Mouse (Mus musculus): ENCODE data around the gene Acvr1c. TPM values are rescaled to one million over a fixed set of nuclear protein-coding genes. Genes with fewer than 3 reads are reported as not detected.

Acvr1c gene
- polyA plus RNA-seq, 1 experiment = not detected

- Histone ChIP-seq H3ac (ENCODE audit: control insufficient read depth, insufficient read length) (no peak overlapping the region), H3K79me2 (ENCODE audit: control insufficient read depth, insufficient read depth) (no peaks in the 10 kb centered on the region), H3K4me3 (no peak overlapping the region), H3K4me2 (ENCODE audit: low read depth) (no peak overlapping the region), H3K36me3 (ENCODE audit: control insufficient read depth, insufficient read depth) (no peaks in the 10 kb centered on the region), H3K27me3 (ENCODE audit: control insufficient read depth, insufficient read depth, insufficient read length) (no peaks in the 10 kb centered on the region)
- TF ChIP-seq SRF (IDR thresholded peaks at IDR 0.05; ENCODE audit: control insufficient read depth, insufficient read length, low read depth) (no peak), E2F4 (IDR thresholded peaks at IDR 0.05; ENCODE audit: insufficient read depth) (no peak)
Measured at GRCm38 (mm10) chr2:58281046-58281445, 76.6 kb downstream of the Acvr1c start.

GRCm38 (mm10) chr2:58279163-58279562, 78.5 kb downstream of the Acvr1c start:
- Histone ChIP-seq H3K36me3 (ENCODE audit: control insufficient read depth, insufficient read depth) (no peaks in the 10 kb centered on the region), H3K27me3 (ENCODE audit: control insufficient read depth, insufficient read depth, insufficient read length) (no peaks in the 10 kb centered on the region), H3K4me2 (ENCODE audit: low read depth) (no peak overlapping the region), H3K79me2 (ENCODE audit: control insufficient read depth, insufficient read depth) (no peaks in the 10 kb centered on the region), H3K4me3 (no peak overlapping the region), H3ac (ENCODE audit: control insufficient read depth, insufficient read length) (no peak overlapping the region)
- no peak for TF ChIP-seq MAX (IDR thresholded peaks at IDR 0.05; ENCODE audit: low read depth)
- TF ChIP-seq E2F4 (IDR thresholded peaks at IDR 0.05; ENCODE audit: insufficient read depth) = no peak
- TF ChIP-seq POLR2AphosphoS2 (IDR thresholded peaks at IDR 0.05; ENCODE audit: insufficient read length, low read depth) = no peak
- TF ChIP-seq CEBPB (IDR thresholded peaks at IDR 0.05; ENCODE audit: insufficient read depth, poor library complexity, severe bottlenecking) = no peak
- TF ChIP-seq TCF12 (IDR thresholded peaks at IDR 0.05; ENCODE audit: insufficient read depth, poor library complexity, severe bottlenecking) = no peak
- no peak for TF ChIP-seq SRF (IDR thresholded peaks at IDR 0.05; ENCODE audit: control insufficient read depth, insufficient read length, low read depth)

- no peaks in the 10 kb centered on the region for H3K79me2 ChIP-seq (ENCODE audit: control insufficient read depth, insufficient read depth)
- TF ChIP-seq TCF3 (IDR thresholded peaks at IDR 0.05; ENCODE audit: insufficient read length, low read depth) (no peak), USF1 (IDR thresholded peaks at IDR 0.05; ENCODE audit: low read depth) (no peak), MAX (IDR thresholded peaks at IDR 0.05; ENCODE audit: low read depth) (no peak), CEBPB (IDR thresholded peaks at IDR 0.05; ENCODE audit: insufficient read depth, poor library complexity, severe bottlenecking) (no peak), TCF12 (IDR thresholded peaks at IDR 0.05; ENCODE audit: insufficient read depth, poor library complexity, severe bottlenecking) (no peak), MYOG (IDR thresholded peaks at IDR 0.05; ENCODE audit: control insufficient read depth in 1 of 3, insufficient read depth in 1 of 3, insufficient read length in 2 of 3, low read depth in 2 of 3) (no peak), REST (IDR thresholded peaks at IDR 0.05; ENCODE audit: insufficient read depth, insufficient read length) (no peak), MYOD1 (IDR thresholded peaks at IDR 0.05; ENCODE audit: control insufficient read depth in 1 of 3, insufficient read length in 2 of 3, low read depth in 2 of 3) (no peak), POLR2AphosphoS2 (IDR thresholded peaks at IDR 0.05; ENCODE audit: insufficient read length, low read depth) (no peak), SRF (IDR thresholded peaks at IDR 0.05; ENCODE audit: control insufficient read depth, insufficient read length, low read depth) (no peak), E2F4 (IDR thresholded peaks at IDR 0.05; ENCODE audit: insufficient read depth) (no peak), POLR2A (IDR thresholded peaks at IDR 0.05; ENCODE audit: insufficient read length, low read depth) (no peak)
- no peak overlapping the region for H3ac ChIP-seq (ENCODE audit: control insufficient read depth, insufficient read length)
- H3K36me3 ChIP-seq (ENCODE audit: control insufficient read depth, insufficient read depth) = no peaks in the 10 kb centered on the region
- no peak overlapping the region for H3K4me3 ChIP-seq
- H3K27me3 ChIP-seq (ENCODE audit: control insufficient read depth, insufficient read depth, insufficient read length) = no peaks in the 10 kb centered on the region
- no peak overlapping the region for H3K4me2 ChIP-seq (ENCODE audit: low read depth)
Measured at GRCm38 (mm10) chr2:58276454-58276853, 81.2 kb downstream of the Acvr1c start.

- no peak overlapping the region for H3K4me2 ChIP-seq (ENCODE audit: low read depth)
Measured at GRCm38 (mm10) chr2:58240639-58241038, 117.1 kb downstream of the Acvr1c start.

GRCm38 (mm10) chr2:58237487-58237886, 120.2 kb downstream of the Acvr1c start:
- no peaks in the 10 kb centered on the region for H3K36me3 ChIP-seq (ENCODE audit: control insufficient read depth, insufficient read depth)
- TF ChIP-seq CEBPB (IDR thresholded peaks at IDR 0.05; ENCODE audit: insufficient read depth, poor library complexity, severe bottlenecking) (no peak), POLR2A (IDR thresholded peaks at IDR 0.05; ENCODE audit: insufficient read length, low read depth) (no peak), USF1 (IDR thresholded peaks at IDR 0.05; ENCODE audit: low read depth) (no peak), POLR2AphosphoS2 (IDR thresholded peaks at IDR 0.05; ENCODE audit: insufficient read length, low read depth) (no peak), E2F4 (IDR thresholded peaks at IDR 0.05; ENCODE audit: insufficient read depth) (no peak), TCF12 (IDR thresholded peaks at IDR 0.05; ENCODE audit: insufficient read depth, poor library complexity, severe bottlenecking) (no peak), SRF (IDR thresholded peaks at IDR 0.05; ENCODE audit: control insufficient read depth, insufficient read length, low read depth) (no peak), MYOD1 (IDR thresholded peaks at IDR 0.05; ENCODE audit: control insufficient read depth in 1 of 3, insufficient read length in 2 of 3, low read depth in 2 of 3) (no peak)
- no peak overlapping the region for H3K4me2 ChIP-seq (ENCODE audit: low read depth)
- no peak overlapping the region for H3ac ChIP-seq (ENCODE audit: control insufficient read depth, insufficient read length)
- H3K79me2 ChIP-seq (ENCODE audit: control insufficient read depth, insufficient read depth) = no peaks in the 10 kb centered on the region
- H3K27me3 ChIP-seq (ENCODE audit: control insufficient read depth, insufficient read depth, insufficient read length) = no peaks in the 10 kb centered on the region
- H3K4me3 ChIP-seq = no peak overlapping the region

More at GRCm38 (mm10) chr2:58240639-58241038, 117.1 kb downstream of the Acvr1c start:
- H3K4me3 ChIP-seq = no peak overlapping the region
- no peak overlapping the region for H3ac ChIP-seq (ENCODE audit: control insufficient read depth, insufficient read length)
- no peaks in the 10 kb centered on the region for H3K36me3 ChIP-seq (ENCODE audit: control insufficient read depth, insufficient read depth)
- H3K27me3 ChIP-seq (ENCODE audit: control insufficient read depth, insufficient read depth, insufficient read length) = no peaks in the 10 kb centered on the region
- TF ChIP-seq USF1 (IDR thresholded peaks at IDR 0.05; ENCODE audit: low read depth) = no peak
- no peak for TF ChIP-seq TCF12 (IDR thresholded peaks at IDR 0.05; ENCODE audit: insufficient read depth, poor library complexity, severe bottlenecking)
- no peak for TF ChIP-seq MYOG (IDR thresholded peaks at IDR 0.05; ENCODE audit: control insufficient read depth in 1 of 3, insufficient read depth in 1 of 3, insufficient read length in 2 of 3, low read depth in 2 of 3)
- no peaks in the 10 kb centered on the region for H3K79me2 ChIP-seq (ENCODE audit: control insufficient read depth, insufficient read depth)

Other genes with a start within 250 kb of the Acvr1c start
- gene Cytip, start 162.4 kb downstream of the Acvr1c start, polyA plus RNA-seq (2012; fragmentation: generic; extraction: Trizol) = 0.05 TPM
- not detected for gene Gm17409, start 112.2 kb upstream of the Acvr1c start, polyA plus RNA-seq (2012; fragmentation: generic; extraction: Trizol)
- gene Acvr1, start 209.3 kb upstream of the Acvr1c start, polyA plus RNA-seq (2012; fragmentation: generic; extraction: Trizol) = 35.6 TPM
- gene Upp2, start 209.4 kb upstream of the Acvr1c start, polyA plus RNA-seq (2012; fragmentation: generic; extraction: Trizol) = 8.3 TPM

Measured in myocyte (in vitro differentiated cells).